Mouse (Mus musculus) ovary, postnatal 36 days (tissue): ENCODE data around the gene Skap1.

Source experiments
- DNase-seq: peaks from one replicate; pipeline ENCODE4 v3.0.0; 2022; ENCODE audit warnings: low spot score, mixed read lengths

Gene Skap1

GRCm38 (mm10) chr11:96622782-96623181 lies 158.4 kb downstream of the Skap1 start:
- peak; percentile 14 for DNase-seq

GRCm38 (mm10) chr11:96624436-96624835 lies 160.0 kb downstream of the Skap1 start:
- no peak for DNase-seq

GRCm38 (mm10) chr11:96629775-96630174 lies 165.4 kb downstream of the Skap1 start:
- no peak for DNase-seq

- no peak for DNase-seq
Observed at GRCm38 (mm10) chr11:96631521-96631920, 167.1 kb downstream of the Skap1 start.

- DNase-seq, result no peak
Observed at GRCm38 (mm10) chr11:96637927-96638326, 173.5 kb downstream of the Skap1 start.

- DNase-seq, result no peak
Observed at GRCm38 (mm10) chr11:96639805-96640204, 175.4 kb downstream of the Skap1 start.

GRCm38 (mm10) chr11:96642173-96643140 lies 178.1 kb downstream of the Skap1 start:
- no peak for DNase-seq

- no peak for DNase-seq
Observed at GRCm38 (mm10) chr11:96644969-96645368, 180.6 kb downstream of the Skap1 start.

GRCm38 (mm10) chr11:96645538-96646037 lies 181.2 kb downstream of the Skap1 start:
- DNase-seq, result no peak

GRCm38 (mm10) chr11:96651848-96652247 lies 187.5 kb downstream of the Skap1 start:
- no peak for DNase-seq

GRCm38 (mm10) chr11:96653867-96654266 lies 189.5 kb downstream of the Skap1 start:
- no peak for DNase-seq

- no peak for DNase-seq
Observed at GRCm38 (mm10) chr11:96658420-96658819, 194.0 kb downstream of the Skap1 start.

- no peak for DNase-seq
Observed at GRCm38 (mm10) chr11:96666924-96667323, 202.5 kb downstream of the Skap1 start.

- no peak for DNase-seq
Observed at GRCm38 (mm10) chr11:96668367-96668766, 204.0 kb downstream of the Skap1 start.

- DNase-seq, result peak; percentile 13
Observed at GRCm38 (mm10) chr11:96673792-96674191, 209.4 kb downstream of the Skap1 start.

- no peak for DNase-seq
Observed at GRCm38 (mm10) chr11:96674786-96675365, 210.5 kb downstream of the Skap1 start.

- no peak for DNase-seq
Observed at GRCm38 (mm10) chr11:96678026-96678425, 213.6 kb downstream of the Skap1 start.

GRCm38 (mm10) chr11:96679026-96679425 lies 214.6 kb downstream of the Skap1 start:
- no peak for DNase-seq

GRCm38 (mm10) chr11:96685381-96685780 lies 221.0 kb downstream of the Skap1 start:
- no peak for DNase-seq

- no peak for DNase-seq
Observed at GRCm38 (mm10) chr11:96686713-96687280, 222.4 kb downstream of the Skap1 start.

- DNase-seq, result no peak
Observed at GRCm38 (mm10) chr11:96692250-96692649, 227.9 kb downstream of the Skap1 start.

- DNase-seq, result no peak
Observed at GRCm38 (mm10) chr11:96693360-96693759, 229.0 kb downstream of the Skap1 start.

- DNase-seq, result no peak
Observed at GRCm38 (mm10) chr11:96694774-96695173, 230.4 kb downstream of the Skap1 start.
